Mouse (Mus musculus) heart, embryonic 14.5 days (tissue): Measurements from ENCODE around the gene Ercc6l2. TPM values are rescaled to one million over a fixed set of nuclear protein-coding genes. Genes with fewer than 3 reads are reported as not detected.

Source experiments
- ATAC-seq: fragments of 200-750 bp; cut with Nextera tagmentation; 2 replicates; pipeline ENCODE4 v1.8.0; 2017; ENCODE audit warnings: low read depth, moderate TSS enrichment; ENCODE audit not compliant: insufficient number of reproducible peaks, insufficient read depth, low FRiP score
- H3K27ac ChIP-seq, 2 experiments: fragments of 200-500 bp in 1 of 2; fragments of 300-500 bp in 1 of 2; sonication (generic) in 1 of 2; replicated peaks in 1 of 2; 2 replicates each; pipeline ENCODE4 v1.5.1; 2012 to 2014; ENCODE audit warnings: low read depth in 2 of 2, low read length in 2 of 2, control low read depth in 1 of 2, mild to moderate bottlenecking in 1 of 2, mixed read lengths in 1 of 2; ENCODE audit not compliant: control insufficient read depth in 1 of 2, insufficient read depth in 1 of 2
- H3K27me3 ChIP-seq: fragments of 300-500 bp; sonication (generic); 2 replicates; pipeline ENCODE4 v1.6.1; 2014; ENCODE audit warnings: mild to moderate bottlenecking, low read length, control low read depth; ENCODE audit not compliant: control insufficient read depth, insufficient read depth
- H3K36me3 ChIP-seq: fragments of 300-500 bp; sonication (generic); 2 replicates; pipeline ENCODE4 v1.6.1; 2014; ENCODE audit warnings: mild to moderate bottlenecking, control low read depth, low read length, mixed read lengths; ENCODE audit not compliant: control insufficient read depth, insufficient read depth
- H3K4me1 ChIP-seq, 2 experiments: fragments of 200-500 bp in 1 of 2; fragments of 300-500 bp in 1 of 2; sonication (generic) in 1 of 2; 2 replicates each; pipeline ENCODE4 v1.6.1; 2012 to 2014; ENCODE audit warnings: low read length in 2 of 2, control low read depth in 1 of 2, mixed read lengths in 1 of 2; ENCODE audit not compliant: control insufficient read depth in 2 of 2, insufficient read depth in 2 of 2
- H3K4me2 ChIP-seq: fragments of 300-500 bp; sonication (generic); 2 replicates; pipeline ENCODE4 v1.6.1; 2014; ENCODE audit warnings: mild to moderate bottlenecking, low read length
- H3K4me3 ChIP-seq, 2 experiments: fragments of 200-500 bp in 1 of 2; fragments of 300-500 bp in 1 of 2; sonication (generic) in 1 of 2; 2 replicates each; pipeline ENCODE4 v1.5.1; 2012 to 2014; ENCODE audit warnings: low read length in 2 of 2, mild to moderate bottlenecking in 2 of 2, control low read depth in 1 of 2, low read depth in 1 of 2, moderate library complexity in 1 of 2; ENCODE audit not compliant: control insufficient read depth in 1 of 2, insufficient read depth in 1 of 2
- H3K9ac ChIP-seq: fragments of 300-500 bp; sonication (generic); 2 replicates; pipeline ENCODE4 v1.6.1; 2014; ENCODE audit warnings: mild to moderate bottlenecking, low read length
- H3K9me3 ChIP-seq: fragments of 300-500 bp; sonication (generic); 2 replicates; pipeline ENCODE4 v1.6.1; 2016; ENCODE audit warnings: low read length, control low read depth; ENCODE audit not compliant: control insufficient read depth
- WGBS: fragments of 180-500 bp; shearing (Covaris S2); extraction: QIAGEN DNeasy Blood & Tissue Kit; methylation state at CpG from one replicate; pipeline ENCODE4 v1.1.7; 2014; 5-methylcytosine and 5-hydroxymethylcytosine counted together
- polyA plus RNA-seq: library from polyadenylated mRNA; unstranded; fragments of >200 nt; fragmentation: Nextera tagmentation; extraction: Ambion mirVana; gene quantifications from 2 replicates; pipeline ENCODE4 v1.2.1, GENCODE M21; 2014

The Ercc6l2 gene
- polyA plus RNA-seq, 1 experiment from 2014 or later: 14.3 TPM

GRCm38 (mm10) chr13:63886429-63887052, 71.5 kb downstream of the Ercc6l2 start:
- Histone ChIP-seq H3K27ac (no peak overlapping the region), H3K27me3 (no peaks in the 10 kb centered on the region), H3K9me3 (no peaks in the 10 kb centered on the region), H3K4me1 (no peaks in the 10 kb centered on the region), H3K36me3 (peaks cover 4% of the 10 kb centered on the region; the same call in 1 of the 2 replicates), H3K9ac (no peak overlapping the region), H3K4me3 (no peak overlapping the region), H3K4me2 (no peak overlapping the region)
- ATAC-seq: no peak
- WGBS: 88% methylated on average over 3 of the region's 3 CpGs

DNA sequence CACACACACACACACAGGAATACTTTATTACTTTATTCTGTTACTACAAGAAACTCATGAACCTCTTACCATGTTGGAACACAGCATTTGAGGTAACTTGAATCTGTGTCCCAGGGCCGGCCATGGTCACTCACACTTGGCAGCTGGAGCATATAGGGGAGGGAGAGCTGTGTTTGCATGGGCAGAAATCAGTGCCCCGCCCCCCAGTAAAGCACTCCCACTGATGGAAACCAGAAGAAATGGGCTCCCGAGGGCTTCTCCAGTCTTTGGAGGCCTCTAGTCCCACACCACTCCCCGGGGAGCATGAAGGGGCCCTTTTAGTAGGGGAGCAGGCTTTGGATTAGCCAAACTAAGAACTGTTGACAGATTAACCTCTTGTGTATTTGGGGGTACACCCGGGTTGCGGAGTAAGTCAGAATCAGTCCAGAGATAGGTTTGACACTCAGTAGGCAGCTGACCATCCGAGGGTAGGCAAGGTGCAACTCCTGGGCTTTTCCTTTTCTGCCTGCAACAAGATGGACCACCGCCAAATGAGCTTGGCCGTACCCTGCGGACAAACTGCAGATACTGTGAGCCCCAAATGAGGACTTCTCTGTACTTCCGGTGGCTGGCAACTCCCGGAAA, 85.8 kb downstream of the Ercc6l2 start:
- peaks cover 14% of the 10 kb centered on the region for H3K36me3 ChIP-seq
- peak overlapping the region; percentile 36 to 39 for H3K4me3 ChIP-seq
- peak overlapping the region; percentile 81 for H3K4me2 ChIP-seq
- H3K9ac ChIP-seq: no peak overlapping the region
- no peaks in the 10 kb centered on the region for H3K27me3 ChIP-seq
- ATAC-seq: no peak
- H3K4me1 ChIP-seq: peaks cover 15% of the 10 kb centered on the region in 2 experiments
- 12% methylated on average over 12 of the region's 12 CpGs for WGBS
- H3K27ac ChIP-seq: no peak overlapping the region
- H3K9me3 ChIP-seq: no peaks in the 10 kb centered on the region

- Histone ChIP-seq H3K27me3 (no peaks in the 10 kb centered on the region), H3K36me3 (peaks cover 13% of the 10 kb centered on the region), H3K9me3 (no peaks in the 10 kb centered on the region), H3K4me2 (peak overlapping the region; percentile 81), H3K27ac (peak overlapping the region in 1 of 2 experiments; percentile 24; a peak in 2 of 4 replicates), H3K9ac (peak overlapping the region; percentile 64), H3K4me3 (peak overlapping the region; percentile 36 to 39), H3K4me1 (peaks cover 15% of the 10 kb centered on the region in 2 experiments)
- peak; percentile 63; the same call in 1 of the 2 replicates for ATAC-seq
- WGBS: 1% methylated on average over 17 of the region's 17 CpGs
Observed at GRCm38 (mm10) chr13:63901303-63901713, 86.3 kb downstream of the Ercc6l2 start.

DNA sequence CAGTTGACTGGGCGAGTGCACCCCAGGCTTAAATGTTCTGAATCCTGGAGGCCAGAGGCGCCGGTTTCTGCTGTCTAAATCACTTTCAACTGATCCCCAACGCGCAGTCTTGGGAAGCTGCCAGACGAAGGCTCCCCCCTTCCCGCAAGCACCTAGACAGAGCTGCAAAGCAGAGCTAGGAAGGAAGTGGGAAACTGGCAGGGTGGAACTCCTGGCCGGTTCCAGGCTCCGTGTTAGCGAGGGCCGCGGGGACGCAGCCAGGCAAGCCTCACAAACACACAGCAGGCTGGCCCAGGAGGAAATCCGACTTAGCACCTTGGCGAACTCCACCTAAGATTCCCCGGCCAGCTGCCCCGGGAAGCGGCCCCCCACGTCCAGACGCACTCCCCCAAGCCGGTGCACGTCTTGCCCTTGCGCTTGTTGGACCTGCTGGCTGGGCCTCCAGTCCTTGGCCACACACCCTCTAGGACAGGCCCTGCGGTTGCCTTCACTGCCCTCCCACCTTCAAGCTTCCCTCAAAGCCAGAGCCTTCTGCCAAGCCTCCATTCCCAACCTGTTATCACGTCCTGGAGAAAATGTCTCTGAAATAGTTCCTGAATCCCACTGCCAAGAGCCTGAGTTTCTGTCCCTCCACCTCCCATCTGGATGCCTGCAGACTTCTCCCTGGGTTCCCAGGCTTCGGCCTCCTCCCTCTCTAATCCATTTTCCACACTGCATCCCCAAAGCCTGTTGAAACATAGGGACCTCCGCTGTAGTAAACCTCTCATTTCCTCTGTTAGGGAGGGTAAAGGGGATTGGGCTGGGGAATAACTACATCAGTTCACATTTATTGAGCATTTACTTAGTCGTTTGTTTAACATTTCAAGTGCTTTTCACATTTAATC, 86.9 kb downstream of the Ercc6l2 start:
- ATAC-seq: peak; percentile 72
- H3K27me3 ChIP-seq: no peaks in the 10 kb centered on the region
- H3K4me3 ChIP-seq: peak overlapping the region; percentile 36 to 39
- peaks cover 15% of the 10 kb centered on the region in 2 experiments for H3K4me1 ChIP-seq
- H3K36me3 ChIP-seq: peaks cover 7% of the 10 kb centered on the region
- peak overlapping the region in 1 of 2 experiments; percentile 24; a peak in 2 of 4 replicates for H3K27ac ChIP-seq
- H3K9me3 ChIP-seq: no peaks in the 10 kb centered on the region
- peak overlapping the region; percentile 64 for H3K9ac ChIP-seq
- 9% methylated on average over 27 of the region's 28 CpGs for whole genome bisulfite sequencing
- peak overlapping the region; percentile 81 for H3K4me2 ChIP-seq

- 85% methylated on average over 4 of the region's 4 CpGs for WGBS
- H3K4me1 ChIP-seq: peaks cover 6 to 15% of the 10 kb centered on the region in 2 experiments
- no peak for ATAC-seq
- H3K36me3 ChIP-seq: no peaks in the 10 kb centered on the region
- no peak overlapping the region for H3K9ac ChIP-seq
- H3K4me3 ChIP-seq: no peak overlapping the region
- no peaks in the 10 kb centered on the region for H3K9me3 ChIP-seq
- H3K27ac ChIP-seq: no peak overlapping the region
- no peak overlapping the region for H3K4me2 ChIP-seq
- no peaks in the 10 kb centered on the region for H3K27me3 ChIP-seq
Observed at GRCm38 (mm10) chr13:63906516-63906915, 91.5 kb downstream of the Ercc6l2 start.

- Histone ChIP-seq H3K4me1 (peaks cover 5 to 14% of the 10 kb centered on the region in 2 experiments; a peak in 3 of 4 replicates), H3K9ac (no peak overlapping the region), H3K27me3 (no peaks in the 10 kb centered on the region), H3K4me3 (no peak overlapping the region), H3K9me3 (no peaks in the 10 kb centered on the region), H3K36me3 (no peaks in the 10 kb centered on the region), H3K27ac (no peak overlapping the region), H3K4me2 (no peak overlapping the region)
- WGBS: 41% methylated on average over 4 of the region's 4 CpGs
- no peak for ATAC-seq
Observed at GRCm38 (mm10) chr13:63907437-63907836, 92.4 kb downstream of the Ercc6l2 start.

- ATAC-seq: no peak
- no peak overlapping the region for H3K9ac ChIP-seq
- H3K4me1 ChIP-seq: peaks cover 5 to 14% of the 10 kb centered on the region in 2 experiments; a peak in 3 of 4 replicates
- H3K4me3 ChIP-seq: no peak overlapping the region
- WGBS: 42% methylated on average over 5 of the region's 5 CpGs
- no peaks in the 10 kb centered on the region for H3K36me3 ChIP-seq
- no peaks in the 10 kb centered on the region for H3K27me3 ChIP-seq
- H3K27ac ChIP-seq: peak overlapping the region in 1 of 2 experiments; percentile 19; a peak in 1 of 4 replicates
- no peaks in the 10 kb centered on the region for H3K9me3 ChIP-seq
- no peak overlapping the region for H3K4me2 ChIP-seq
Observed at GRCm38 (mm10) chr13:63910141-63910804, 95.2 kb downstream of the Ercc6l2 start.
